In the genomic region with DNA sequence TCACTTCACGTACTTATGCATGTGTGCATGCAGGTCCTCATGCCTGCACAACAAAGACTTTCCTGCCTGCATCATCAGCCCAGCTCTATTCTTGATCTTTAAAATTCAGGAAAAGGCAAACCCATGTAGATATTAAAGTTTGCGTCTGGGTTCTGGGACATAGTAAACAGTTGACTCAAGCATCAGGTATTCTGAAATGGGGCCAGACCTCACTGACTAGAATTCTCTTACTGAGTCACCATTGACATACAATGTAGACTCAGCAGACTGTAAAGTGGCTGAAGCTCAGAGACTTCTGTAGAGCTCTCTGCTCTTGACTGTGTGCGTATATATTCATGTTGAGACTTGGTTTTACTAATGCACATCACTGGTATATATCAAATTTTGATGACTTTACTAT, we compare ENCODE assay signal across 32 mouse cellular contexts. TPM values are rescaled to one million over a fixed set of nuclear protein-coding genes. Genes with fewer than 3 reads are reported as not detected.
A peak's percentile ranks its signal among the peaks of the same experiment; 100 is the strongest.
DNase-seq lines count a peak whose midpoint lies in the region; ATAC-seq and TF ChIP-seq lines count a peak whose summit lies in the region.
"Had no signal": no experiment of that assay in that cellular context is flagged by ENCODE, and none has a peak within 500 bp of the region (broad histone marks: within the 10 kb centered on the region; RNA-seq: fewer than 3 reads in every experiment).

No protein-coding gene starts in this region.

- H3K4me2 ChIP-seq in stomach, postnatal 0 days (replicated peaks; ENCODE audit: low read depth): no peak overlapping the region
- H3K4me2 ChIP-seq: embryonic facial prominence, embryonic 12.5 days; embryonic facial prominence, embryonic 15.5 days; heart, embryonic 12.5 days; heart, embryonic 15.5 days; hindbrain, embryonic 13.5 days; intestine, embryonic 15.5 days had no signal

- no peak overlapping the region for H3K27ac ChIP-seq in stomach, postnatal 0 days (replicated peaks)
- H3K27ac ChIP-seq: embryonic facial prominence, embryonic 12.5 days; embryonic facial prominence, embryonic 15.5 days; forebrain, embryonic 10.5 days; heart, embryonic 15.5 days; hindbrain, embryonic 10.5 days; hindbrain, embryonic 13.5 days; intestine, embryonic 15.5 days had no signal

- WGBS in stomach, postnatal 0 days: 69% methylated on average over 3 of the region's 3 CpGs

- no peak for TF ChIP-seq CTCF in stomach, postnatal 0 days (IDR thresholded peaks at IDR 0.05; ENCODE audit: low read depth)

- DNase-seq in 3134 (ENCODE audit: extremely low read depth, insufficient read length, low spot score): peak; percentile 40
- peak; percentile 94 for DNase-seq in 3T3-L1 (ENCODE audit: low read depth, low spot score)
- peak; percentile 81 for DNase-seq in NIH3T3 (ENCODE audit: low read depth)
- DNase-seq in fibroblast of lung, adult 2 months (ENCODE audit: low read depth): peak; percentile 82
- DNase-seq in kidney, adult 11 months: no peak
- DNase-seq in stomach, postnatal 0 days (ENCODE audit: low spot score): no peak
- no peak for DNase-seq in heart, adult 9 months (ENCODE audit: low spot score in 2 of 2)
- DNase-seq: adrenal gland, adult 2 months; adrenal gland, postnatal 14 days; B cell, adult 2 months; cerebellum, adult 11 months; cerebellum, adult 2 months; cerebellum, adult 9-11 months; cerebellum, postnatal 25 days; forebrain, postnatal 0 days; gastrocnemius, postnatal 10 days; heart, adult 11 months; heart, postnatal 10 days; heart, postnatal 36 days; kidney, adult 18-20 months had no signal

- TF ChIP-seq EP300 in stomach, postnatal 0 days (optimal IDR thresholded peaks at IDR 0.05): no peak

- H3K36me3 ChIP-seq in stomach, postnatal 0 days (ENCODE audit: control insufficient read depth, insufficient read depth, low read length): no peaks in the 10 kb centered on the region
- H3K36me3 ChIP-seq: embryonic facial prominence, embryonic 12.5 days; embryonic facial prominence, embryonic 15.5 days; forebrain, embryonic 10.5 days; heart, embryonic 12.5 days; heart, embryonic 15.5 days; hindbrain, embryonic 10.5 days; hindbrain, embryonic 13.5 days; intestine, embryonic 15.5 days had no signal

- H3K27me3 ChIP-seq in stomach, postnatal 0 days (ENCODE audit: control insufficient read depth, insufficient read depth, low read length): no peaks in the 10 kb centered on the region
- H3K27me3 ChIP-seq: embryonic facial prominence, embryonic 12.5 days; embryonic facial prominence, embryonic 15.5 days; heart, embryonic 12.5 days; heart, embryonic 15.5 days; hindbrain, embryonic 13.5 days; intestine, embryonic 15.5 days had no signal

- no peaks in the 10 kb centered on the region for H3K9me3 ChIP-seq in stomach, postnatal 0 days (ENCODE audit: control insufficient read depth, low read length)
- H3K9me3 ChIP-seq: embryonic facial prominence, embryonic 12.5 days; embryonic facial prominence, embryonic 15.5 days; forebrain, embryonic 10.5 days; heart, embryonic 12.5 days; heart, embryonic 15.5 days; hindbrain, embryonic 10.5 days; hindbrain, embryonic 13.5 days; intestine, embryonic 15.5 days had no signal

- no peaks in the 10 kb centered on the region for H3K4me1 ChIP-seq in stomach, postnatal 0 days (replicated peaks; ENCODE audit: control insufficient read depth, insufficient read depth)
- H3K4me1 ChIP-seq: forebrain, embryonic 10.5 days; hindbrain, embryonic 10.5 days; hindbrain, embryonic 13.5 days; intestine, embryonic 15.5 days had no signal

- no peak for ATAC-seq in stomach, postnatal 0 days (ENCODE audit: low FRiP score, low TSS enrichment)
- ATAC-seq: CD4-positive, CD25-positive, alpha-beta regulatory T cell, adult 4 months; forebrain, embryonic 14.5 days; forebrain, postnatal 0 days; hindbrain, embryonic 16.5 days; intestine, embryonic 15.5 days had no signal

- H3K9ac ChIP-seq in stomach, postnatal 0 days (ENCODE audit: low read length): no peak overlapping the region
- H3K9ac ChIP-seq: embryonic facial prominence, embryonic 12.5 days; embryonic facial prominence, embryonic 15.5 days; forebrain, postnatal 0 days; heart, embryonic 12.5 days; heart, embryonic 15.5 days; hindbrain, embryonic 13.5 days; intestine, embryonic 15.5 days had no signal

- H3K4me3 ChIP-seq in stomach, postnatal 0 days (ENCODE audit: low read depth, low read length): no peak overlapping the region
- H3K4me3 ChIP-seq: embryonic facial prominence, embryonic 12.5 days; embryonic facial prominence, embryonic 15.5 days; erythroblast, embryonic 14.5 days; forebrain, embryonic 10.5 days; heart, embryonic 12.5 days; heart, embryonic 15.5 days; hindbrain, embryonic 10.5 days; hindbrain, embryonic 13.5 days; intestine, embryonic 15.5 days had no signal

RNA-seq across cellular contexts. Expression of a gene that starts 5.4 kb away (rescaled TPM):
- 106 and 127 TPM in 2 replicates for polyA plus RNA-seq in stomach, postnatal 0 days (2015; fragmentation: Nextera tagmentation; extraction: Ambion mirVana)
- polyA plus RNA-seq: CD4-positive, CD25-positive, alpha-beta regulatory T cell, adult 4 months; erythroblast, embryonic 14.5 days had no signal

RNA-seq across cellular contexts. Expression of a gene that starts 32.6 kb away (rescaled TPM):
- polyA plus RNA-seq in stomach, postnatal 0 days (2015; fragmentation: Nextera tagmentation; extraction: Ambion mirVana): 0.30 and 0.36 TPM in 2 replicates
- polyA plus RNA-seq: erythroblast, embryonic 14.5 days had no signal

RNA-seq across cellular contexts. Expression of a gene that starts 45.0 kb away (rescaled TPM):
- 2.0 and 2.2 TPM in 2 replicates for polyA plus RNA-seq in stomach, postnatal 0 days (2015; fragmentation: Nextera tagmentation; extraction: Ambion mirVana)
- polyA plus RNA-seq: erythroblast, embryonic 14.5 days had no signal

RNA-seq across cellular contexts. Expression of a gene that starts 56.5 kb away (rescaled TPM):
- 0.35 and 0.45 TPM in 2 replicates for polyA plus RNA-seq in stomach, postnatal 0 days (2015; fragmentation: Nextera tagmentation; extraction: Ambion mirVana)
- polyA plus RNA-seq: adrenal gland, adult 2 months had no signal

RNA-seq across cellular contexts. Expression of a gene that starts 58.2 kb away (rescaled TPM):
- 138 and 151 TPM in 2 replicates for polyA plus RNA-seq in stomach, postnatal 0 days (2015; fragmentation: Nextera tagmentation; extraction: Ambion mirVana)
- polyA plus RNA-seq: erythroblast, embryonic 14.5 days had no signal

Comparison
In these comparisons a context has a peak if more than half of its experiments do, and no peak if none do; other contexts are left out.
1. DNase-seq: peak in 3134 (single experiment), 3T3-L1 (single experiment), NIH3T3 (single experiment) and fibroblast of lung, adult 2 months (single experiment); none in kidney, adult 11 months (single experiment), stomach, postnatal 0 days (single experiment) and heart, adult 9 months (0 of 2).